Mouse (Mus musculus): ENCODE measurements at regions not wholly inside any gene's neighbourhood (a gene's known extent, or its start where the extent isn't known, plus 50 kb on each side); places are given as distances from the start of the nearest gene placed in this dataset.

- Histone ChIP-seq H3K4me3 (replicated peaks) (no peak overlapping the region), H3K9ac (no peak overlapping the region), H3K27me3 (no peaks in the 10 kb centered on the region), H3K9me3 (replicated peaks) (no peaks in the 10 kb centered on the region), H3K4me2 (no peak overlapping the region), H3K36me3 (replicated peaks) (no peaks in the 10 kb centered on the region), H3K27ac (replicated peaks) (no peak overlapping the region), H3K4me1 (replicated peaks) (no peaks in the 10 kb centered on the region)
- 46% methylated on average over 1 of the region's 1 CpGs for WGBS (ENCODE audit: insufficient replicate concordance)
- ATAC-seq (ENCODE audit: insufficient read depth): 0 out of 2 replicates have a peak, but pooled peaks have one; percentile 34
Measured at GRCm38 (mm10) chr14:39869218-39869617, 396.3 kb upstream of the Nrg3 start.

- Histone ChIP-seq H3K36me3 (replicated peaks) (no peaks in the 10 kb centered on the region), H3K9ac (no peak overlapping the region), H3K27me3 (no peaks in the 10 kb centered on the region), H3K4me3 (replicated peaks) (no peak overlapping the region), H3K4me2 (no peak overlapping the region), H3K27ac (replicated peaks) (no peak overlapping the region), H3K4me1 (replicated peaks) (no peaks in the 10 kb centered on the region), H3K9me3 (replicated peaks) (no peaks in the 10 kb centered on the region)
- ATAC-seq (ENCODE audit: insufficient read depth): no peak
Measured at GRCm38 (mm10) chr14:39867163-39867562, 394.3 kb upstream of the Nrg3 start.

GRCm38 (mm10) chr14:39860141-39860540, 387.3 kb upstream of the Nrg3 start:
- no peak for ATAC-seq (ENCODE audit: insufficient read depth)
- no peak overlapping the region for H3K9ac ChIP-seq
- H3K4me2 ChIP-seq: no peak overlapping the region
- H3K27me3 ChIP-seq: no peaks in the 10 kb centered on the region
- no peaks in the 10 kb centered on the region for H3K36me3 ChIP-seq (replicated peaks)
- 53% methylated on average over 3 of the region's 3 CpGs for WGBS (ENCODE audit: insufficient replicate concordance)
- H3K27ac ChIP-seq (replicated peaks): no peak overlapping the region
- H3K4me1 ChIP-seq (replicated peaks): no peaks in the 10 kb centered on the region
- H3K9me3 ChIP-seq (replicated peaks): no peaks in the 10 kb centered on the region
- H3K4me3 ChIP-seq (replicated peaks): no peak overlapping the region

GRCm38 (mm10) chr14:39859294-39859693, 386.4 kb upstream of the Nrg3 start:
- no peak overlapping the region for H3K4me2 ChIP-seq
- ATAC-seq (ENCODE audit: insufficient read depth): no peak
- no peak overlapping the region for H3K27ac ChIP-seq (replicated peaks)
- H3K27me3 ChIP-seq: no peaks in the 10 kb centered on the region
- no peak overlapping the region for H3K4me3 ChIP-seq (replicated peaks)
- no peaks in the 10 kb centered on the region for H3K36me3 ChIP-seq (replicated peaks)
- H3K9ac ChIP-seq: no peak overlapping the region
- WGBS (ENCODE audit: insufficient replicate concordance): 55% methylated on average over 3 of the region's 3 CpGs
- H3K4me1 ChIP-seq (replicated peaks): no peaks in the 10 kb centered on the region
- no peaks in the 10 kb centered on the region for H3K9me3 ChIP-seq (replicated peaks)

- 61% methylated on average over 4 of the region's 4 CpGs for WGBS (ENCODE audit: insufficient replicate concordance)
- Histone ChIP-seq H3K4me2 (no peak overlapping the region), H3K9me3 (replicated peaks) (no peaks in the 10 kb centered on the region), H3K27ac (replicated peaks) (no peak overlapping the region), H3K9ac (no peak overlapping the region), H3K27me3 (no peaks in the 10 kb centered on the region), H3K4me3 (replicated peaks) (no peak overlapping the region), H3K4me1 (replicated peaks) (no peaks in the 10 kb centered on the region), H3K36me3 (replicated peaks) (no peaks in the 10 kb centered on the region)
- no peak for ATAC-seq (ENCODE audit: insufficient read depth)
Measured at GRCm38 (mm10) chr14:39853001-39853400, 380.1 kb upstream of the Nrg3 start.

- Histone ChIP-seq H3K27ac (replicated peaks) (no peak overlapping the region), H3K9ac (no peak overlapping the region), H3K4me3 (replicated peaks) (no peak overlapping the region), H3K36me3 (replicated peaks) (no peaks in the 10 kb centered on the region), H3K4me1 (replicated peaks) (no peaks in the 10 kb centered on the region), H3K4me2 (no peak overlapping the region), H3K9me3 (replicated peaks) (no peaks in the 10 kb centered on the region), H3K27me3 (no peaks in the 10 kb centered on the region)
- ATAC-seq (ENCODE audit: insufficient read depth): no peak
Measured at GRCm38 (mm10) chr14:39852526-39852925, 379.6 kb upstream of the Nrg3 start.
